Mouse (Mus musculus) spleen, postnatal 14 days (tissue): ENCODE measurements at regions not wholly inside any gene's neighbourhood (a gene's known extent, or its start where the extent isn't known, plus 50 kb on each side); places are given as distances from the start of the nearest gene placed in this dataset.

Source experiments
- DNase-seq, 2 experiments: peaks; one replicate each; pipeline ENCODE4 v3.0.0; 2021 to 2022; ENCODE audit warnings: low spot score in 2 of 2

GRCm38 (mm10) chr12:118549071-118549470, 247.8 kb upstream of the Sp4 start:
- DNase-seq: no peak

DNA sequence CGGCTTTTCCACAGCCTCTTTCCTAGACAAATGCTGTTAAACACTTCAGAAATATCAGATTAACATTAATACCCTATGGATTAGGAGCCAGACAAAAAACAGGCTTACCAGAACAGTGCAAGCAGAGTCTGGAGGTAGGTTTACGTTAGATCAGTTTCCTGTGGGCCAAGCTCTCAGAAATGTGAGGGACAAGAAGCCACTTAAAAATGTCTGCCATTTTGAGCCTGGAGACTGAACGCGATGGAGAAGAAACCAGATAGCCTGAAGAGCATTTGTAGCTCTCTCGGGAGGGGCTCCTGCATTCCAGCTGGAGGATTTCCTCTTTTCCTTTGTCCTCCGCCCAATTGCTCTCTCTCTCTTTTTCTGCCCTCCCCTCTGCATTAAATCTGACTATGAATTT, 239.1 kb upstream of the Sp4 start:
- DNase-seq: no peak

DNA sequence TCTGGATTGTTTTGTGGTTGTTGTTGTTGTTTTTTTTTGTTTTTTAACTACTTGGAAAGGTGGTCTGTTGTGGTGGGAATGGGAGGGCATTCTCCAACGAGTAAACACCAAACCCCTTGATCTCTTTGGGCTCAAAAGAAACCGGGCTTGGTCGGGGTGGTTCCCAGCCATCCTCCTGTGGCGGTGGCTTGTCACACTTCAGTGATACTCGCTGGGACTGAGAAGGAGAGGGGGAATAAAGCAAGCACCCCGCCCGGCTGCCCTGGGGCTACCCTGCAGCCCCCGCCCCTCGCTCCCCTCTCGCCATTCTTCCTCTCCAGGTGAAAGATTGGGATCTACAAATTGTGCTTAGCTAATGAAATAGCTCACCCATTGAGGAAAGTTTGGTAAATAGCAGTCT, 229.3 kb upstream of the Sp4 start:
- DNase-seq: no peak

DNA sequence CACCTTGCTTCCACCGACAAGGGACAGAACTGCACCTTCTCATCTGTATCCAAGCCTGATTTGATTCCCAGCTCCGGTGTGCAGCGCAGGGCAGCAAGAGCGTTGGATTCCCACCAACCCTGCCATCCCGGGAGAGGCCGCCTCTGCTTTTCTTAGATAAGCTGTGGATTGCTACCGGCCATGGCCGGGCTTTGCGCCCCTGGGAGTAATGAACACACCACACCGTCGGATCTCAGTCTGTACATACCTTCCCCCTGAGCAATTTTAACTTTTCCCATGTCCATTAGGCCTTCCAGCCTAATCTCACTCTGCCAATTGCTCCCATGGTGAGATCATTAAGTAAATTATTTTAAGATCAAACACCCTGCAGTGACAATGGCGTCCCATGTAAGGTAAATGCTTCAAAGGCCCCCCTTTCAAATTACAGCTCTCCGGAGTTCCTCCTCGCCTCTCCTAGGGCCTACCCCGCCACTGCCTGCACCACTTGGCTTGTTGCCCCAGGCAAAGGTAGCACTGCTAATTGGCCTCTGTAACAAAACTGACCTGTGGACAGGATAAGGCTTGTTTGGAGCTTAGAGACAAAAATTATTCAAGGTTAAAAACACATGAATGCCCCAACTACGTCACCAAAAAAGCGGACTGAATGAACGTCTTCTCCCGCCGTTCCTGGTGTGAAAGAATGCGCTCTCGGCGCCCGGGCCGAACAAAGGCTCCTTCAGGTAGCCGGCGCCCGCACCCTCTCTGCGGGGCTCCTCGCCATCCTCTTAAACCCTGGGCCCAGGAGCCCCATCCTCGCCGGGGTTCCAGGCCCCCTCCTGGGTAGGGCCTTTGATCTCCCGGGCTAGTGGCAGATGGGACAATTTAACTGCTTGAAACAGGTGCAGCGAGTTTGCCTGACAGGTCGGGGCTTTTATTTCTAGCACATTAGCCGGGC, 228.5 kb upstream of the Sp4 start:
- DNase-seq: no peak

- DNase-seq: no peak
These were observed 220.5 kb upstream of the Sp4 start for GRCm38 (mm10) chr12:118521770-118522169.

DNA sequence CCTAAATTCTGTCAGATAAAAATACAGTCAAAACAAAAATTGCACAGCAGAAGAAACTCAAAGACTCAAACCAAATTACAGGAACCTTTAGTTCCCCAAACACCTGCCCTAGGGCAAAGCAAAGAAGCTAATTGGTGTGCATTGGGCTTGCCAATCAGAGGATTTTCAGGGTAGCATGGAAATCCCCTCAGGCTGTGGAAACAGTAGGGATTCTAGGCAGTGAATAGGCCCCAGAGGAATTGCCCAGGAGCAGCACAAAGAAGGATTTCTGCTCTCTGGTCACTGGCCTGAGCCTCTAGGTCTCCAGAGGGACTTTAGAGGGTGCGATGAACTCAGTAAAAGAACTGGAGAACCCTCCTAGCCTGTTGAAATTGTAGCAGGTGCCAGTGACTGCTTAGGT, 220.1 kb upstream of the Sp4 start:
- DNase-seq: no peak

- DNase-seq: no peak
These were observed 218.6 kb upstream of the Sp4 start for GRCm38 (mm10) chr12:118519801-118520327.

DNA sequence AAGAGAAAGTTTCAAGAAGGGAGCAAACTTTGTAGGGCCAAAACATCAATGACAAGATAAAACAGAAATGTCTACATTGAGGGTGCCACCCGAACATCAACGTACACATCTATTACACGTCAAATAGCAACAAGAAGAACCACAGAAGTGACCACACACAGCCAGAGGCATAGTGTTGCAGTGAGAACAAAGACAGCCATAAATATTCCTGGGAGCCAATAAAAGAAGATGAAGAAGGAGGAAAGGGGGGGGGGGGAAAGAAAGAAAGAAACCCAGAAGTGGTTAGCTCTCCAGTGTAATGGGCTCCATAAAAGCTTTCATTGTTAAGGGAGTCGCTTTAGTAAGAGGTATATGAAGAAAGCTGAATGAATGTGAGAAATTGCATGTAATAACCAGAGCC, 209.7 kb upstream of the Sp4 start:
- DNase-seq: no peak

- no peak for DNase-seq
These were observed 208.0 kb upstream of the Sp4 start for GRCm38 (mm10) chr12:118508972-118509917.

- DNase-seq: no peak
These were observed 199.2 kb upstream of the Sp4 start for GRCm38 (mm10) chr12:118500392-118500791.

GRCm38 (mm10) chr12:118488038-118488437, 186.8 kb upstream of the Sp4 start:
- no peak for DNase-seq

GRCm38 (mm10) chr12:118486434-118486833, 185.2 kb upstream of the Sp4 start:
- no peak for DNase-seq

DNA sequence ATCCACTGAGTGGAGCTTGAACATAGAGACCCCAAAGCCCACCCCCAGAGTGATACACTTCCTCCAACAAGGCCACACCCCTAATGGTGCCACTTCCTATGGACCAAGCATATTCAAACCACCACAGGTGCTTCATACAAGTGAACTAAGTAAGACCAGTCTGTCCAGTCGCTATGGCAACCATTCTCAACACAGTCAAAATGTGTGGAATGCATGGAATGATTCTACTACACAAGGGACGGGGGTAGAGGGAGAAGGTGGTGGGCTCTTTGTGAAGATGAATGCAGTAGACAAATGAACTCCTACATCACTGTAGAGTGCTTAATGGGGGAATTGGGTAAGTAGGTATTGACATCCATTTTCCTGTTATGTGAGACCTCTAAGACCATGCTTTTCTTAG, 180.1 kb upstream of the Sp4 start:
- DNase-seq: no peak

DNA sequence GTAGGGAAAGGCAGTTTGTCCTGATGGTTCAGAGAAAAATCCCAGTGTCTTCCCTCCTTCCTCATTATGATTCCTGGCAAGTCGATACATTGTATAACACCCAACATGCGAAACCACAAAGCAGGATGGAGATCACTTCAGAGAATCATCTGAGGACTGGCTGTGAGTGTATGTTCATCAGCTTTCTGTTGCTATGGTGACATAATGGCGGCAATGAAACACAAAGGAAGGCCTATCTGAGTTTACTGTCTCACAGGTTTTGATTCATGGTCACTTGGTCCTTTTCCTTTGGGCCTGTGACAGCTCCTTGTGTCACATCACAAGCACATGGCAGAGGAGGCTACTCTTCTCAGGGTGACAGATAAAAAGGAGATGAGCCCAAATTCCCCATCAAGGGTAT, 173.5 kb upstream of the Sp4 start:
- DNase-seq: no peak

GRCm38 (mm10) chr12:118466837-118467236, 165.6 kb upstream of the Sp4 start:
- DNase-seq: no peak

- peak; percentile 3 to 9 for DNase-seq
These were observed 156.5 kb upstream of the Sp4 start for GRCm38 (mm10) chr12:118457493-118458408.

GRCm38 (mm10) chr12:118455609-118456008, 154.4 kb upstream of the Sp4 start:
- DNase-seq: no peak

- DNase-seq: no peak
These were observed 138.4 kb upstream of the Sp4 start for GRCm38 (mm10) chr12:118439626-118440025.

GRCm38 (mm10) chr12:118438882-118439281, 137.6 kb upstream of the Sp4 start:
- no peak for DNase-seq

DNA sequence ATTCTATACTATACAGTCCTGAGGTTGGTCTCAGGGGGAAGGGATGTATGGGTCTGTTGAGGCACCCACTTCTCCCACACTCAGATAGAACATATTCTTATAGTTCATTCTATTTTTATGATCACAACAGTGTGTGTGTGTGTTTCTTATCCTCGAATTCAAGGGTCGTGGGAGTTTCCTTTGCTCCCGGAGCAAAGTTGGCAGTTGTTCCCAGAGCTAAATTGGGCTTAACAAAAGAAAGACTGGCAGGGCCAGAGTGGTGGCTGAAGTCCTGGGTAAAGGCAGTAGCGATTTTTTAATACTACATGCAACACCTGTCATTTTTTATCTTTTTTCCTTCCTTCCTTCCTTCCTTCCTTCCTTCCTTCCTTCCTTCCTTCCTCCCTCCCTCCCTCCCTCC, 131.5 kb upstream of the Sp4 start:
- no peak for DNase-seq

- no peak for DNase-seq
These were observed 127.1 kb upstream of the Sp4 start for GRCm38 (mm10) chr12:118428384-118428783.
